Mouse (Mus musculus) small intestine, adult 2 months (tissue): ENCODE data around the gene Grid2ip.

Source experiments
- CTCF ChIP-seq: fragments of 200-500 bp; IDR thresholded peaks from 2 replicates; pipeline ENCODE4 v1.5.1; 2012; ENCODE audit warnings: low read depth, mild to moderate bottlenecking, control low read depth, inconsistent platforms, low read length, moderate library complexity, mixed read lengths; ENCODE audit not compliant: insufficient replicate concordance, insufficient read length; ENCODE audit errors: extremely low read depth
- POLR2A ChIP-seq: fragments of 200-500 bp; IDR thresholded peaks from 2 replicates; pipeline ENCODE4 v1.6.1; 2012; ENCODE audit warnings: low read depth, mild to moderate bottlenecking, control low read depth, inconsistent platforms, low read length, moderate library complexity

DNA sequence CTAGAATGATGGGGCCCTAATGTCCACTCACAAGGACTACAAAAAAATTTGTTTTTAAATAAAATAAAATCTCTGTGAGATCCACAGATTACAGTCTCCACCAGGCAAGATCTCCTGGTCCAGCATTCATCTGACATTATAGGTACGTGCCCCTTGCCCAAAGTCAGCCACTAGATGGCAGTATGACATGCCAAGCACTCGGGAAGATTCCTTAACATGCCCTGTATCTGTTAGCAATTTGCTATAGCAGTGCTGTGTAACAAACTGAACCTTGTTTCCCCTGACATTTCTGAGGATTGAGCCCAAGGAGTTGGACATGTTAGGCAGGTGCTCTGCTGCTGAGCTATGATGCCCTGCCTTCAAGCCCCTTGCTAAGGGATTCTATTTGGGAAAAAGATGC is 38.5 kb downstream of the Grid2ip start:
- TF ChIP-seq POLR2A, result no peak
- peak; percentile 45; the same call in 1 of the 2 replicates for TF ChIP-seq CTCF
